Mouse (Mus musculus) layer of hippocampus, postnatal 10 days (tissue): ENCODE data around the gene Ankef1. TPM values are rescaled to one million over a fixed set of nuclear protein-coding genes. Genes with fewer than 3 reads are reported as not detected.
A peak's percentile ranks its signal among the peaks of the same experiment; 100 is the strongest.

Source experiments
- DNase-seq, 2 experiments: peaks; one replicate each; pipeline ENCODE4 v3.0.0; 2021; ENCODE audit warnings: low spot score in 2 of 2
- long read RNA-seq: library from polyadenylated mRNA; stranded (forward); transcript quantifications from one replicate; pipeline ENCODE4 v2.0.0, GENCODE M21; 2023
- total RNA-seq, 2 experiments: library from RNA; stranded (reverse); gene quantifications; 2 replicates each; pipeline ENCODE4 v1.2.3; 2021

Ankef1 gene
- total RNA-seq, result under 1 TPM; 0.66 to 0.69 TPM
- long read RNA-seq, result 0 reads

GRCm38 (mm10) chr2:136501651-136502050 lies at the start of gene Ankef1:
Ankef1 (plus strand) TSS chr2:136501910.
- DNase-seq, result no peak

GRCm38 (mm10) chr2:136456468-136456867 lies 45.2 kb upstream of the Ankef1 start:
- DNase-seq, result no peak

GRCm38 (mm10) chr2:136456875-136457274 lies 44.8 kb upstream of the Ankef1 start:
- no peak for DNase-seq

- DNase-seq, result no peak
Measured at GRCm38 (mm10) chr2:136477656-136478055, 24.1 kb upstream of the Ankef1 start.

GRCm38 (mm10) chr2:136482269-136482668 lies 19.4 kb upstream of the Ankef1 start:
- no peak for DNase-seq

GRCm38 (mm10) chr2:136483058-136483457 lies 18.7 kb upstream of the Ankef1 start:
- no peak for DNase-seq

GRCm38 (mm10) chr2:136484955-136485354 lies 16.8 kb upstream of the Ankef1 start:
- peak in 1 of 2 experiments; percentile 12 for DNase-seq

GRCm38 (mm10) chr2:136485401-136485800 lies 16.3 kb upstream of the Ankef1 start:
- no peak for DNase-seq

GRCm38 (mm10) chr2:136485815-136486619 lies 15.7 kb upstream of the Ankef1 start:
- peak; percentile 70 to 75 for DNase-seq

GRCm38 (mm10) chr2:136486986-136487385 lies 14.7 kb upstream of the Ankef1 start:
- no peak for DNase-seq

GRCm38 (mm10) chr2:136511073-136511472 lies 9.4 kb downstream of the Ankef1 start:
- DNase-seq, result no peak

- DNase-seq, result no peak
Measured at GRCm38 (mm10) chr2:136511756-136512155, 10.0 kb downstream of the Ankef1 start.

- DNase-seq, result no peak
Measured at GRCm38 (mm10) chr2:136512802-136513201, 11.1 kb downstream of the Ankef1 start.

- DNase-seq, result no peak
Measured at GRCm38 (mm10) chr2:136513806-136514205, 12.1 kb downstream of the Ankef1 start.

GRCm38 (mm10) chr2:136515501-136515900 lies 13.8 kb downstream of the Ankef1 start:
- no peak for DNase-seq

- DNase-seq, result no peak
Measured at GRCm38 (mm10) chr2:136528937-136529336, 27.2 kb downstream of the Ankef1 start.

- DNase-seq, result peak; percentile 86 to 89
Measured at GRCm38 (mm10) chr2:136532033-136532432, 30.3 kb downstream of the Ankef1 start.

- DNase-seq, result peak; percentile 7 to 16
Measured at GRCm38 (mm10) chr2:136558020-136558419, 56.3 kb downstream of the Ankef1 start.

- DNase-seq, result no peak
Measured at GRCm38 (mm10) chr2:136562336-136562735, 60.6 kb downstream of the Ankef1 start.

GRCm38 (mm10) chr2:136570856-136571255 lies 69.1 kb downstream of the Ankef1 start:
- no peak for DNase-seq

- no peak for DNase-seq
Measured at GRCm38 (mm10) chr2:136582762-136583161, 81.1 kb downstream of the Ankef1 start.

- no peak for DNase-seq
Measured at GRCm38 (mm10) chr2:136588811-136589210, 87.1 kb downstream of the Ankef1 start.

- DNase-seq, result peak; percentile 70 to 76
Measured at GRCm38 (mm10) chr2:136596451-136596850, 94.7 kb downstream of the Ankef1 start.
